Mouse (Mus musculus): ENCODE data around the gene Lamc3.

DNA sequence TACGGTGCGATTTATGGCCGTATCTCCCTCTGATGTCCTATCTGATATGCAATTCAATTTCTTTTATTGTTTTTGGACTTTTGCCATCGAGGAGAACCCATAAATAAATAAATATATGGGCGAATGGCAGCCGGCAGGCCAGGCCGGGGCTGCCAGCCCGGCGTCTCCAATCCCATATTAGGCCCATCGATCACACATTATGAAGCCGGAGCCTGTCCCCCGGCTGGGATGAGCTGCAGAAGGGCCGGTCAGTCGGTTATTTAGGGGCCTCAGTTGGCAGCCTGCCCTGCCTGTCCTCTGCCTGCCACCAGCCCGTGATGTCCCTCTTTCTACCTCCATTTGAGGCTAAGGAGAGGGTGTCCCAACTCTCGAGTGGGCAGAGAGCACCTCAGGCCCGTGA, 8.5 kb upstream of the Lamc3 start:
- no peak for TF ChIP-seq CTCF (IDR thresholded peaks at IDR 0.05; ENCODE audit: low read depth, low read length)
- TF ChIP-seq POLR2A (IDR thresholded peaks at IDR 0.05; ENCODE audit: extremely low read depth, insufficient read depth, low read length), result no peak
